In genomic region chr14:72598976-72599740, GRCm38 (mm10) we compare ENCODE assay signal across 26 mouse cellular contexts.
"Had no signal": no experiment of that assay in that cellular context is flagged by ENCODE, and none has a peak within 500 bp of the region (broad histone marks: within the 10 kb centered on the region; RNA-seq: fewer than 3 reads in every experiment).

No protein-coding gene starts in this region.

- DNase-seq: gastrocnemius, adult 2 months; gastrocnemius, postnatal 10 days; gastrocnemius, postnatal 25 days; heart, adult 18-20 months; heart, postnatal 10 days; heart, postnatal 4 days; kidney, adult 18-20 months; kidney, adult 9 months; kidney, postnatal 14 days; kidney, postnatal 36 days; layer of hippocampus, adult 9-11 months; layer of hippocampus, postnatal 36 days; left cerebral cortex, postnatal 4 days had no signal

- H3K4me2 ChIP-seq: heart, embryonic 12.5 days; hindbrain, embryonic 12.5 days; intestine, embryonic 15.5 days; kidney, embryonic 15.5 days; limb, embryonic 13.5 days; limb, embryonic 15.5 days had no signal

- H3K27ac ChIP-seq: gastrocnemius, adult 2 months; heart, embryonic 10.5 days; hindbrain, embryonic 10.5 days; hindbrain, embryonic 12.5 days; intestine, embryonic 15.5 days; kidney, embryonic 15.5 days; kidney, postnatal 0 days; limb, embryonic 13.5 days; limb, embryonic 15.5 days had no signal

- H3K27me3 ChIP-seq: heart, embryonic 12.5 days; hindbrain, embryonic 12.5 days; intestine, embryonic 15.5 days; kidney, embryonic 15.5 days; limb, embryonic 13.5 days; limb, embryonic 15.5 days had no signal

- ATAC-seq: forebrain, embryonic 16.5 days; hindbrain, embryonic 16.5 days; inflammation-experienced regulatory T-cells, adult 6 months; intestine, embryonic 15.5 days; intestine, postnatal 0 days had no signal

- H3K9ac ChIP-seq: heart, embryonic 12.5 days; hindbrain, embryonic 12.5 days; intestine, embryonic 15.5 days; kidney, embryonic 15.5 days; limb, embryonic 15.5 days had no signal

- H3K4me3 ChIP-seq: gastrocnemius, adult 2 months; heart, embryonic 10.5 days; heart, embryonic 12.5 days; hindbrain, embryonic 10.5 days; hindbrain, embryonic 12.5 days; intestine, embryonic 15.5 days; kidney, embryonic 15.5 days; limb, embryonic 13.5 days; limb, embryonic 15.5 days had no signal

- H3K9me3 ChIP-seq: heart, embryonic 10.5 days; heart, embryonic 12.5 days; hindbrain, embryonic 10.5 days; hindbrain, embryonic 12.5 days; intestine, embryonic 15.5 days; kidney, embryonic 15.5 days; limb, embryonic 13.5 days; limb, embryonic 15.5 days had no signal
